Mouse (Mus musculus): ENCODE data around the gene Arid1b. TPM values are rescaled to one million over a fixed set of nuclear protein-coding genes. Genes with fewer than 3 reads are reported as not detected.

The Arid1b gene
- polyA plus RNA-seq, 1 experiment from 2014 or later = 14.8 TPM

DNA sequence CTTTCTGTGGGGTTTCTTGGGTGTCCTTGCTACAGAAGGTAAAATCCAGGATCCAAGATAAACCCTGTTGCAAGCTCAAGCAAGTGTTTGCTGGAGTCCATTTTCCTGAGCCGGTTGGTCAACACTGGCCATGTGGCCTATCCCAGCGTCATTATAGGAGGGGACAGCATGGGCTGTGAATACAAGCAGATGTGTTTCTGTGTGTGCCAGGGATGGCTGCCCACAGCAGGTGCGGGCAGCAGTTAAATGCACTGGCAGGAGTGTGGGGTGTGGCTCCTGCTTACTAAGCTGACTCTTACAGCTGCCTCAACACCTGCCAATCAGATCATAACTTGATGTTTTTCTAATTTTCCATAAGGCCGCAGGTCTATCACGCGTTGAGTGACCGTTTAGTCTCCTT lies 336.5 kb downstream of the Arid1b start:
- Histone ChIP-seq H3K4me2 (replicated peaks) (no peak overlapping the region), H3K4me3 (replicated peaks) (no peak overlapping the region), H3K27ac (no peak overlapping the region), H3K27me3 (no peaks in the 10 kb centered on the region), H3K9ac (replicated peaks) (no peak overlapping the region), H3K36me3 (peaks cover 80% of the 10 kb centered on the region), H3K4me1 (replicated peaks) (no peaks in the 10 kb centered on the region), H3K9me3 (no peaks in the 10 kb centered on the region)
- 96% methylated on average over 7 of the region's 7 CpGs for WGBS
- ATAC-seq = no peak

DNA sequence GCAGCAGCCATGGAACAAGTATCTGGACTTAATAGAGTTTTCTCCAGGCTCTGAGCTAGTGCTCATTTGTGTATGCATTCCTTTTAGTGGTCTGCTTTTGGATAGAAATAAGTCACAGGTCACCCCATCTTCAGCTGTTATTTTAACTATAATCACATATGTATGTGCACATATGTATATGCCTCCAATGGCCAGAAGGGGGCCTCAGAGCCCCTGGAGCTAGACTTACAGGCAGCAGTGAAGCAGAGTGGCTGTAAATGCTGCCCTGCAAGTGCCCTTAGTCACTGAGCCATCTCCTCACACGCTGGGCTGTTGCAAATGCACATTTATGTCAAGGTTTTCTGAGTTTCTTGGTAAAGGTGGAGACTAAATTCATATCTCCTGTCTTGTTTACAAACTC lies 337.3 kb downstream of the Arid1b start:
- H3K9ac ChIP-seq (replicated peaks) = no peak overlapping the region
- no peaks in the 10 kb centered on the region for H3K27me3 ChIP-seq
- no peak overlapping the region for H3K4me3 ChIP-seq (replicated peaks)
- WGBS = 92% methylated on average over 1 of the region's 1 CpGs
- H3K4me1 ChIP-seq (replicated peaks) = no peaks in the 10 kb centered on the region
- H3K27ac ChIP-seq = no peak overlapping the region
- no peaks in the 10 kb centered on the region for H3K9me3 ChIP-seq
- H3K36me3 ChIP-seq = peaks cover 84% of the 10 kb centered on the region
- H3K4me2 ChIP-seq (replicated peaks) = no peak overlapping the region
- no peak for ATAC-seq

DNA sequence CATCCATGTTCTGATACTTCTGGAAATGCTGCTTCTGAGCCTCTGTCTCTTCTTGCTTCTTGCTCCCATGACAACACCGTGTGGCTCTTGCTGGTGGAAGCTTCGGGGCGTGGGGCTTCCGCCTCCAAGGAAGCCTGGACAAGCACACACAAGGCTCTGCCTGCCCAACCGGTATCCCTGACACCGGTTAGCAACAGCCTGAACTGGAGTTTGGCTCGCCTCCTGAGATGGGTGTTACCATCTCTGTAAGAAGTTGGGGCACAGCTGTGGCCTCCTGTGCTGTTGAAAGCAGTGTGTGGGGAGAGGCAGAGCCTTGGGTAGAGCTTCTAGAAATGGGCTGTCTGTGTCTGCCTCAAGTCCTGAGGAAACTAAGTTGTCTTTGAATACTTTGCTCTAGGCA lies 340.4 kb downstream of the Arid1b start:
- H3K4me1 ChIP-seq (replicated peaks) = no peaks in the 10 kb centered on the region
- no peaks in the 10 kb centered on the region for H3K27me3 ChIP-seq
- H3K36me3 ChIP-seq = peaks cover 88% of the 10 kb centered on the region
- no peak for ATAC-seq
- no peaks in the 10 kb centered on the region for H3K9me3 ChIP-seq
- no peak overlapping the region for H3K9ac ChIP-seq (replicated peaks)
- WGBS = 94% methylated on average over 7 of the region's 7 CpGs
- no peak overlapping the region for H3K4me2 ChIP-seq (replicated peaks)
- no peak overlapping the region for H3K4me3 ChIP-seq (replicated peaks)
- H3K27ac ChIP-seq = no peak overlapping the region

- Histone ChIP-seq H3K27ac (no peak overlapping the region), H3K9me3 (no peaks in the 10 kb centered on the region), H3K4me3 (replicated peaks) (no peak overlapping the region), H3K4me1 (replicated peaks) (no peaks in the 10 kb centered on the region), H3K27me3 (no peaks in the 10 kb centered on the region), H3K9ac (replicated peaks) (no peak overlapping the region), H3K36me3 (peaks cover 50% of the 10 kb centered on the region), H3K4me2 (replicated peaks) (no peak overlapping the region)
- no peak for ATAC-seq
- 98% methylated on average over 1 of the region's 1 CpGs for WGBS
Measured at GRCm38 (mm10) chr17:5344426-5344825, 350.3 kb downstream of the Arid1b start.

- no peaks in the 10 kb centered on the region for H3K27me3 ChIP-seq
- no peak overlapping the region for H3K27ac ChIP-seq
- no peak overlapping the region for H3K4me3 ChIP-seq (replicated peaks)
- H3K36me3 ChIP-seq = peaks cover 38% of the 10 kb centered on the region
- no peak overlapping the region for H3K9ac ChIP-seq (replicated peaks)
- WGBS = 90% methylated on average over 5 of the region's 5 CpGs
- ATAC-seq = no peak
- no peak overlapping the region for H3K4me2 ChIP-seq (replicated peaks)
- H3K9me3 ChIP-seq = no peaks in the 10 kb centered on the region
- no peaks in the 10 kb centered on the region for H3K4me1 ChIP-seq (replicated peaks)
Measured at GRCm38 (mm10) chr17:5345810-5346209, 351.7 kb downstream of the Arid1b start.

DNA sequence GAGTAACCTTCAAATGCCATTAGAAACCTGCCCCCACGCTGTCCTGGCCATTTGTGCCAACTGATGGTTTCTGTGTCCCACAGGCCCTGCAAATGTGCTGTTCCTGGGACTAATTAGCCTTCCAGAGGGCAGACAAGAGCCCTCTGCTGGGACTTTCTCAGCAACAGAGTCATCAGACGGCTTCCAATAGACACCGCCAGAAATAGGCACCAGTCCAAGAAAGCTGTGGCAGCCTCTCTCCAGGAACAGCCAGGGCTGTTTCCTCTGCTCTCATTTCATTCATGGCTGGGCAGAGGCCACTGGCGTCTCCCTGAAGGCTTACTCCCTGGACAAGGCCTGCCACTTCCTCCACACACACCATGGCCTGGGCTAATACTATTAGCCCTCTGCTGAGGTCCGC lies 358.8 kb downstream of the Arid1b start:
- H3K4me1 ChIP-seq (replicated peaks) = no peaks in the 10 kb centered on the region
- H3K4me3 ChIP-seq (replicated peaks) = no peak overlapping the region
- H3K4me2 ChIP-seq (replicated peaks) = no peak overlapping the region
- WGBS = 62% methylated on average over 5 of the region's 5 CpGs
- H3K27ac ChIP-seq = peak overlapping the region; percentile 25; the same call in 1 of the 2 replicates
- no peaks in the 10 kb centered on the region for H3K27me3 ChIP-seq
- ATAC-seq = 0 out of 2 replicates have a peak, but pooled peaks have one; percentile 40
- H3K9ac ChIP-seq (replicated peaks) = no peak overlapping the region
- no peaks in the 10 kb centered on the region for H3K9me3 ChIP-seq
- no peaks in the 10 kb centered on the region for H3K36me3 ChIP-seq

DNA sequence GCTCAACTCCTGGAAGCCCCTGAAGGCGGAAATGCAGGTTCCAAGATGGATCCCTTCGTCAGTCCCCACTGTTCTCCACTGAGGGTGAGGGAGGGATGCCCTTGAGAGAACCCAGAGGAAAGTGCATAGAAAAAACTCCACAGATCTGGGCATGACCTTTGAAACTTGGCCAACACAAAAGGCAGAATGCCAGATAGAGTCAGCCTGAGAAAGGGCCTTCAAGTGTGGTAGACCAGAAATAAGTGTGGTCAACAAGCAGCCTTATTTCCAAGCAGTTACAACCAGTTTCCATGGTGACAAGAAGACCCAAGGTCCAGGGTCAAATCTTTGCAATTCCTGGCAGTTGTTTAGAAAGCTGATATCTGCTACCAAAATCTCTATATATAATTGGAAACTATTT lies 366.6 kb downstream of the Arid1b start:
- Histone ChIP-seq H3K27ac (no peak overlapping the region), H3K4me2 (replicated peaks) (no peak overlapping the region), H3K4me1 (replicated peaks) (peaks cover 10% of the 10 kb centered on the region; the same call in 1 of the 2 replicates), H3K9me3 (no peaks in the 10 kb centered on the region), H3K9ac (replicated peaks) (no peak overlapping the region), H3K4me3 (replicated peaks) (no peak overlapping the region), H3K27me3 (no peaks in the 10 kb centered on the region), H3K36me3 (no peaks in the 10 kb centered on the region)
- WGBS = 67% methylated on average over 2 of the region's 2 CpGs
- no peak for ATAC-seq

- ATAC-seq = no peak
- Histone ChIP-seq H3K36me3 (no peaks in the 10 kb centered on the region), H3K27me3 (no peaks in the 10 kb centered on the region), H3K27ac (no peak overlapping the region), H3K4me1 (replicated peaks) (peaks cover 13% of the 10 kb centered on the region; the same call in 1 of the 2 replicates), H3K4me3 (replicated peaks) (no peak overlapping the region), H3K9ac (replicated peaks) (no peak overlapping the region), H3K4me2 (replicated peaks) (no peak overlapping the region), H3K9me3 (no peaks in the 10 kb centered on the region)
- 74% methylated on average over 8 of the region's 8 CpGs for WGBS
Measured at GRCm38 (mm10) chr17:5365992-5366398, 371.9 kb downstream of the Arid1b start.

DNA sequence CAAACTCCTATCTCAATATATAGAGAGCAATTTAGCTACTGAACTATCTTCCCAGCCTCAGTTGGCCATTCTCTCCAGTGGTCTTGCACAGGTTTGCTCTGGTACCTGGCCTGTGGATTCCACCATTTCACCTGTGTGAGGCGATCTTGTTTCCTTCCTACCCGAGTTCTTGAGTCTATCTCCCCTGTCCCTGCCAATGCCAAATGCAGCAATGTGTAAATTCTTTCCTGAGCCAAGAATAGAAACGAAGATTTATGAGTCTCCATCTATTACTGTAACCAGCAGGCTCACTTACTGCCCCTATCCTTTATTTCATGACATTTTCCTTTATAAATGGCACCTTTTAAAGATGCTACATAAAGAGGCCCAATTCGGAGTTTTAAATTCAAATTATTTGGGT lies 376.9 kb downstream of the Arid1b start:
- no peaks in the 10 kb centered on the region for H3K9me3 ChIP-seq
- no peak overlapping the region for H3K4me3 ChIP-seq (replicated peaks)
- H3K36me3 ChIP-seq = no peaks in the 10 kb centered on the region
- no peak for ATAC-seq
- H3K4me1 ChIP-seq (replicated peaks) = peaks cover 1% of the 10 kb centered on the region; the same call in 1 of the 2 replicates
- H3K9ac ChIP-seq (replicated peaks) = no peak overlapping the region
- no peak overlapping the region for H3K27ac ChIP-seq
- WGBS = 76% methylated on average over 4 of the region's 4 CpGs
- no peaks in the 10 kb centered on the region for H3K27me3 ChIP-seq
- H3K4me2 ChIP-seq (replicated peaks) = no peak overlapping the region

DNA sequence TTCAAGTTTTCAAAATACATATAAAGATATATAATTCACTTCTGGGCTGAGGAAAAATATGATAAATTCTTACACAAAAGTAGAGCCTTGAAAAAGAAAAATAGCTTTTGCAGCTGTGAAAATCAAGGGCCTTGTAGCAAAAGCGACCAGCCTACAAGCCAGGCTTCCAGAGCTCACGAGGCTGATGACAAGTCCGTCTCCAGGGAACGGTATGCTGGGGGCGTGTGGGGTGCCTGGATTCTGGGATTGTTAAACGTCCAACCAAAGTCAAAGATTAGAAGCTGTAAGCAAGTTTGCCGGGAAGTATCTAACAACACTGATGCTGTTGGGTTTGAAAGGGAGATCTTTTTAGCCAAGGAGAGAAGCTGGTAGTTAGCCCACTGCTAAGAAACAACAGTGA lies 377.4 kb downstream of the Arid1b start:
- Histone ChIP-seq H3K9ac (replicated peaks) (no peak overlapping the region), H3K4me1 (replicated peaks) (no peaks in the 10 kb centered on the region), H3K4me3 (replicated peaks) (no peak overlapping the region), H3K4me2 (replicated peaks) (no peak overlapping the region), H3K9me3 (no peaks in the 10 kb centered on the region), H3K27me3 (no peaks in the 10 kb centered on the region), H3K36me3 (no peaks in the 10 kb centered on the region), H3K27ac (no peak overlapping the region)
- WGBS = 66% methylated on average over 7 of the region's 7 CpGs
- ATAC-seq = no peak

GRCm38 (mm10) chr17:5372951-5373350 lies 378.8 kb downstream of the Arid1b start:
- Histone ChIP-seq H3K9ac (replicated peaks) (no peak overlapping the region), H3K4me3 (replicated peaks) (no peak overlapping the region), H3K36me3 (no peaks in the 10 kb centered on the region), H3K9me3 (no peaks in the 10 kb centered on the region), H3K27me3 (no peaks in the 10 kb centered on the region), H3K27ac (no peak overlapping the region), H3K4me2 (replicated peaks) (no peak overlapping the region), H3K4me1 (replicated peaks) (peaks cover 14% of the 10 kb centered on the region)
- 76% methylated on average over 8 of the region's 8 CpGs for WGBS
- ATAC-seq = no peak

GRCm38 (mm10) chr17:5377151-5377929 lies 383.2 kb downstream of the Arid1b start:
- ATAC-seq = peak; percentile 87
- whole genome bisulfite sequencing = 23% methylated on average over 11 of the region's 11 CpGs
- H3K27ac ChIP-seq = peak overlapping the region; percentile 65
- no peaks in the 10 kb centered on the region for H3K36me3 ChIP-seq
- H3K27me3 ChIP-seq = no peaks in the 10 kb centered on the region
- no peaks in the 10 kb centered on the region for H3K9me3 ChIP-seq
- H3K4me3 ChIP-seq (replicated peaks) = no peak overlapping the region
- peaks cover 16% of the 10 kb centered on the region for H3K4me1 ChIP-seq (replicated peaks)
- H3K9ac ChIP-seq (replicated peaks) = no peak overlapping the region
- peak overlapping the region; percentile 39 for H3K4me2 ChIP-seq (replicated peaks)

DNA sequence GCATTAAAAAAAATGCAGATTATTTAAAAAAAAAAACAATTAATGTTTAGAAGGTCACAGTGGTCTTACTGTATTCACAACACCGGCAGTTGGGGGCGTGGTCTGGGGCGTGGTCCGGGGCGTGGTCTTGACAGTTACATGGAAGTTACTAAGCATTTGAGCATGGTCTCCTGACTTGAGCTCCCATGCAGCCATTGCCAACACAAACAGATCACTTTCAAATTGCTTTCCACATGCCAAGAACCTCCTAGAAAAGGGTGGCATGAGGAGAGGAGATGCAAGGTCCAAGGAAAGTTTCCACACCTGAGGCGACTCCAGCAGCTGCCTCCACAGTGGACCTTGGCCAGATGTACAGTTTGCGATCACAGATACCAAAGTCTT lies 383.8 kb downstream of the Arid1b start:
- Histone ChIP-seq H3K4me1 (replicated peaks) (peaks cover 16% of the 10 kb centered on the region), H3K9me3 (no peaks in the 10 kb centered on the region), H3K4me2 (replicated peaks) (peak overlapping the region; percentile 39), H3K9ac (replicated peaks) (no peak overlapping the region), H3K4me3 (replicated peaks) (no peak overlapping the region), H3K27ac (peak overlapping the region; percentile 65; the same call in 1 of the 2 replicates), H3K36me3 (no peaks in the 10 kb centered on the region), H3K27me3 (no peaks in the 10 kb centered on the region)
- no peak for ATAC-seq
- WGBS = 37% methylated on average over 7 of the region's 7 CpGs

Measured in midbrain, embryonic 13.5 days (tissue).